Comparison of ENCODE assay signal across 8 mouse cellular contexts in the genomic region with DNA sequence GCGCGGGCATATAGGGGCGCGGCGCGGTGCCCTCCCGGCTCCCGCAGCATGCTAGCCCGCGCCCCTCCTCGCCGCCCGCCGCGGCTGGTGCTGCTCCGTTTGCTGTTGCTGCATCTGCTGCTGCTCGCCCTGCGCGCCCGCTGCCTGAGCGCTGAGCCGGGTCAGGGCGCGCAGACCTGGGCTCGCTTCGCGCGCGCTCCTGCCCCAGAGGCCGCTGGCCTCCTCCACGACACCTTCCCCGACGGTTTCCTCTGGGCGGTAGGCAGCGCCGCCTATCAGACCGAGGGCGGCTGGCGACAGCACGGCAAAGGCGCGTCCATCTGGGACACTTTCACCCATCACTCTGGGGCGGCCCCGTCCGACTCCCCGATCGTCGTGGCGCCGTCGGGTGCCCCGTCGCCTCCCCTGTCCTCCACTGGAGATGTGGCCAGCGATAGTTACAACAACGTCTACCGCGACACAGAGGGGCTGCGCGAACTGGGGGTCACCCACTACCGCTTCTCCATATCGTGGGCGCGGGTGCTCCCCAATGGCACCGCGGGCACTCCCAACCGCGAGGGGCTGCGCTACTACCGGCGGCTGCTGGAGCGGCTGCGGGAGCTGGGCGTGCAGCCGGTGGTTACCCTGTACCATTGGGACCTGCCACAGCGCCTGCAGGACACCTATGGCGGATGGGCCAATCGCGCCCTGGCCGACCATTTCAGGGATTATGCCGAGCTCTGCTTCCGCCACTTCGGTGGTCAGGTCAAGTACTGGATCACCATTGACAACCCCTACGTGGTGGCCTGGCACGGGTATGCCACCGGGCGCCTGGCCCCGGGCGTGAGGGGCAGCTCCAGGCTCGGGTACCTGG. TPM values are rescaled to one million over a fixed set of nuclear protein-coding genes. Genes with fewer than 3 reads are reported as not detected.
DNase-seq lines count a peak whose midpoint lies in the region; ATAC-seq lines count a peak whose summit lies in the region.

No protein-coding gene starts in this region.

- H3K27ac ChIP-seq in embryonic facial prominence, embryonic 11.5 days (replicated peaks; ENCODE audit: low read depth, low read length) = no peak overlapping the region
- peak overlapping the region; percentile 75 for H3K27ac ChIP-seq in limb, embryonic 10.5 days
- H3K27ac ChIP-seq in midbrain, embryonic 11.5 days (ENCODE audit: low read depth, low read length) = no peak overlapping the region

- peak overlapping the region; percentile 81 for H3K4me2 ChIP-seq in embryonic facial prominence, embryonic 11.5 days (ENCODE audit: low read depth, low read length)
- peak overlapping the region; percentile 61 for H3K4me2 ChIP-seq in midbrain, embryonic 11.5 days

- H3K27me3 ChIP-seq in embryonic facial prominence, embryonic 11.5 days (ENCODE audit: control insufficient read depth, insufficient read depth, low read length) = peaks cover 27% of the 10 kb centered on the region
- H3K27me3 ChIP-seq in limb, embryonic 10.5 days (ENCODE audit: low read depth, poor library complexity, severe bottlenecking) = peaks cover 57% of the 10 kb centered on the region
- H3K27me3 ChIP-seq in midbrain, embryonic 11.5 days (ENCODE audit: control insufficient read depth, insufficient read depth, low read length) = peaks cover 24% of the 10 kb centered on the region

- H3K4me3 ChIP-seq in embryonic facial prominence, embryonic 11.5 days (ENCODE audit: low read depth, low read length) = peak overlapping the region; percentile 45
- peak overlapping the region; percentile 58 for H3K4me3 ChIP-seq in limb, embryonic 10.5 days
- peak overlapping the region; percentile 40 for H3K4me3 ChIP-seq in midbrain, embryonic 11.5 days (ENCODE audit: low read depth, low read length)

- intact Hi-C loops in heart, postnatal 14 days (cut with DNase I) = no loop called here

- ATAC-seq in embryonic facial prominence, embryonic 11.5 days (replicated peaks; ENCODE audit: insufficient number of reproducible peaks, low FRiP score, low TSS enrichment, low read depth) = peak; percentile 63
- ATAC-seq in midbrain, embryonic 11.5 days (ENCODE audit: low FRiP score) = peak; percentile 82

- peak; percentile 19 to 36 for DNase-seq in layer of hippocampus, postnatal 10 days (ENCODE audit: low spot score in 2 of 2)
- no peak for DNase-seq in layer of hippocampus, adult 9-10 months (ENCODE audit: low spot score)
- peak; percentile 53 for DNase-seq in embryonic facial prominence, embryonic 11.5 days (ENCODE audit: low spot score)
- DNase-seq in heart, postnatal 14 days = peak; percentile 18 to 25
- DNase-seq in limb, embryonic 10.5 days (ENCODE audit: low spot score) = peak; percentile 60
- peak; percentile 93 for DNase-seq in midbrain, embryonic 11.5 days (ENCODE audit: low spot score, missing footprints)
- DNase-seq in thymus, adult 18-20 months = no peak
- DNase-seq in layer of hippocampus, adult 11-12 months (ENCODE audit: low spot score) = no peak

- peak overlapping the region; percentile 46 for H3K9ac ChIP-seq in embryonic facial prominence, embryonic 11.5 days (replicated peaks; ENCODE audit: low read length)
- H3K9ac ChIP-seq in midbrain, embryonic 11.5 days (ENCODE audit: low read length) = peak overlapping the region; percentile 51

- 3% methylated on average over 80 of the region's 89 CpGs for WGBS in embryonic facial prominence, embryonic 11.5 days
- 2% methylated on average over 89 of the region's 89 CpGs for WGBS in limb, embryonic 10.5 days
- WGBS in midbrain, embryonic 11.5 days = 3% methylated on average over 78 of the region's 89 CpGs

- H3K9me3 ChIP-seq in embryonic facial prominence, embryonic 11.5 days (replicated peaks; ENCODE audit: control insufficient read depth, low read length) = no peaks in the 10 kb centered on the region
- no peaks in the 10 kb centered on the region for H3K9me3 ChIP-seq in limb, embryonic 10.5 days (replicated peaks)
- no peaks in the 10 kb centered on the region for H3K9me3 ChIP-seq in midbrain, embryonic 11.5 days (ENCODE audit: control insufficient read depth, low read length)

- H3K4me1 ChIP-seq in embryonic facial prominence, embryonic 11.5 days (ENCODE audit: control insufficient read depth, insufficient read depth, low read length) = peaks cover 7% of the 10 kb centered on the region
- peaks cover 20% of the 10 kb centered on the region for H3K4me1 ChIP-seq in limb, embryonic 10.5 days
- H3K4me1 ChIP-seq in midbrain, embryonic 11.5 days (ENCODE audit: control insufficient read depth, insufficient read depth, low read length) = 0 out of 2 replicates have a peak, but pooled peaks cover 2% of the 10 kb centered on the region

- H3K36me3 ChIP-seq in embryonic facial prominence, embryonic 11.5 days (replicated peaks; ENCODE audit: control insufficient read depth, insufficient read depth, low read depth, low read length) = no peaks in the 10 kb centered on the region
- H3K36me3 ChIP-seq in limb, embryonic 10.5 days = no peaks in the 10 kb centered on the region
- H3K36me3 ChIP-seq in midbrain, embryonic 11.5 days (ENCODE audit: control insufficient read depth, insufficient read depth, low read length) = no peaks in the 10 kb centered on the region

RNA-seq across cellular contexts. Expression of gene Kl, which starts 0.5 kb away (rescaled TPM):
- 1 to 10 TPM; 3.9 to 5.1 TPM for total RNA-seq in layer of hippocampus, postnatal 10 days (2021)
- polyA plus RNA-seq in embryonic facial prominence, embryonic 11.5 days (2014; fragmentation: Nextera tagmentation; extraction: Ambion mirVana) = 0.15 TPM in 1 of 2 replicates, not detected in the other
- total RNA-seq in heart, postnatal 14 days (2021) = under 1 TPM; 0.10 TPM
- 0.04 TPM in 1 of 2 replicates, not detected in the other for polyA plus RNA-seq in limb, embryonic 10.5 days (2016; fragmentation: Nextera tagmentation; extraction: Ambion mirVana)
- 0.23 and 0.34 TPM in 2 replicates for polyA plus RNA-seq in midbrain, embryonic 11.5 days (2014; fragmentation: Nextera tagmentation; extraction: Ambion mirVana)

Comparison
In these comparisons a context has a peak if more than half of its experiments do, and no peak if none do; other contexts are left out.
1. DNase-seq: peak in layer of hippocampus, postnatal 10 days (2 of 2), embryonic facial prominence, embryonic 11.5 days (single experiment), heart, postnatal 14 days (2 of 2), limb, embryonic 10.5 days (single experiment) and midbrain, embryonic 11.5 days (single experiment); none in layer of hippocampus, adult 9-10 months (single experiment), thymus, adult 18-20 months (0 of 2) and layer of hippocampus, adult 11-12 months (single experiment).
2. Peak in every context shown above with its lines, with median percentiles within 50 percentile points of each other: H3K4me3 ChIP-seq.